Mouse (Mus musculus): ENCODE measurements at regions not wholly inside any gene's neighbourhood (a gene's known extent, or its start where the extent isn't known, plus 50 kb on each side); places are given as distances from the start of the nearest gene placed in this dataset.
"Not testable (repeated sequence)": the region's sequence is repeated elsewhere in the genome, so short reads cannot be mapped to it uniquely, and the experiment has no call there.

DNA sequence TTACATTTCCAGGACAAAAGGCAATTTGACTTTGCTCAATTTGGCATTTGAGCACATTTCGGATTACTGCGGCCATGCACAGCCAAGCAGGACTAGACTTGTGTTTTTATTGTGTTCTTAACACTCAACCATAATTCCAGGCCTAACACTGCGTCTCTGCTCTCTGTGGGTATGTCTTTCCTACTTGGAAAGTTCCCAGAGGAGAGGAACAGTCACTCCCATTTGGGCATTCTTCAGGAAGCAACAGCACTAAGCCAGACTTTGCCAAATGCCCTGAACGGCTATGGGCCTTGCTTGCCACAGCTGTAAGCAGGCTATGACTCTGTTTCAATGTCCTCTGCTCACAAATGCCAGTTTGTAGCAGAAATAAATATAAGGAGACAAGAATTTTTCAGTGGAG lies 56.5 kb upstream of the Pdk3 start:
- H3K4me2 ChIP-seq = no peak overlapping the region
- H3K9me3 ChIP-seq = no peaks in the 10 kb centered on the region
- no peaks in the 10 kb centered on the region for H3K4me1 ChIP-seq
- H3K4me3 ChIP-seq = no peak overlapping the region
- peaks cover 20% of the 10 kb centered on the region for H3K27me3 ChIP-seq
- 78% methylated on average over 4 of the region's 4 CpGs for WGBS
- ATAC-seq (ENCODE audit: insufficient number of reproducible peaks, insufficient read depth, low FRiP score, low TSS enrichment, low read depth) = no peak
- H3K36me3 ChIP-seq = no peaks in the 10 kb centered on the region
- no peak overlapping the region for H3K27ac ChIP-seq
- no peak overlapping the region for H3K9ac ChIP-seq

DNA sequence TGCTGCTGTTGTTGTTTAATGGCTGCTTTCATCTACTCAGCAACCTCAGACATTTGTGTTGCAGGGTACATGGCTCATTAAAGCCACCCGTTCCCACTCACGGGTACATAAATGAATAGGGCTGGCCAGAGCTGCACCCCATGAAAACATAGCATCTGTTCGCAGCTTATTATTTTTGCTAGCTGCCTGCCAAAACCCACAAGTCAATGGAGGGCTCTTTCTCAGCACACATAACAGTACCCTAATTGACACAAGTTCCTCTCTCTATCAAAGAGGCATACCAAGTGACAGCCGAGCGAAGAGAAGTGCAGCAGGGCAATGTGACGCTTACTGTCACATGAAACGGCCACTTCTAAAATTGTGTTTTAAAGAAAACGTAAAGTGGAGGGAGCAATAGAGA lies 57.0 kb upstream of the Pdk3 start:
- peak overlapping the region; percentile 54 for H3K4me2 ChIP-seq

DNA sequence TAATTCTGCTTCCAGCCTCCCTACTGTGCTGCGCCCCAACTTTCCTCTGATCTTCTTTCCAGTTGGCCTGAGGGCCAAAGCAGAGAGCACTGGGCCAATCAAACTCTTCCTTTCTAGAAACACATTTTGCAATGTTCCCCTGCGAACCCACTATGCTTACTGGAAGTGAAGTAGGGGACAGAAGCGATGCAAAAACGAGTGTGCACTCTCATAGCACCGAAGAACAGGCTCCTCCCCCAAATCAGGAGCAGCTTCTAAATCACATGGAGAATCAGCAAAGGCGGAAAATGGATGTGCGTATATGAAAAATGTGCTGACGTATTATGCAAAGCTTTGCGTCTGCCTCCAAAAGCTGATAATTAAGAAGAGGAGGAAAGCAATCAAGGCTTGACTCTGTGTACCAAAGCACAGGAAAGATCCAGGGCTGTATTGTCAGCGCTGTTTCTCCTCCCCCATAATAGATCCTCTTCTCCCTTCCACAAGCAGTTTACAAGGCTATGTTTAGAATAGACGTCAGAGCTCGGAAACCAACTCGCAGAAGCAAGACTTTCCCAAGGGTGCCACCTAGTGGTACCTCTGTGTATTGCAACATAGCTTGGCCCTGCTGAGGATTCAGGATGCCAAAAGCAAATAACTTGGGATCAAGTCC lies 57.5 kb upstream of the Pdk3 start:
- H3K36me3 ChIP-seq = no peaks in the 10 kb centered on the region
- H3K9ac ChIP-seq = peak overlapping the region; percentile 58; the same call in 1 of the 2 replicates
- H3K4me1 ChIP-seq = no peaks in the 10 kb centered on the region
- peaks cover 20% of the 10 kb centered on the region for H3K27me3 ChIP-seq
- H3K9me3 ChIP-seq = no peaks in the 10 kb centered on the region
- WGBS = 32% methylated on average over 13 of the region's 13 CpGs
- H3K4me2 ChIP-seq = peak overlapping the region; percentile 54
- ATAC-seq (ENCODE audit: insufficient number of reproducible peaks, insufficient read depth, low FRiP score, low TSS enrichment, low read depth) = no peak
- peak overlapping the region; percentile 41 for H3K4me3 ChIP-seq
- no peak overlapping the region for H3K27ac ChIP-seq

More for the DNA sequence above, 57.0 kb upstream of the Pdk3 start:
- Histone ChIP-seq H3K9me3 (no peaks in the 10 kb centered on the region), H3K27ac (no peak overlapping the region), H3K36me3 (no peaks in the 10 kb centered on the region), H3K9ac (peak overlapping the region; percentile 58; the same call in 1 of the 2 replicates), H3K4me1 (no peaks in the 10 kb centered on the region), H3K4me3 (peak overlapping the region; percentile 41), H3K27me3 (peaks cover 20% of the 10 kb centered on the region)
- no peak for ATAC-seq (ENCODE audit: insufficient number of reproducible peaks, insufficient read depth, low FRiP score, low TSS enrichment, low read depth)
- WGBS = 66% methylated on average over 8 of the region's 8 CpGs

DNA sequence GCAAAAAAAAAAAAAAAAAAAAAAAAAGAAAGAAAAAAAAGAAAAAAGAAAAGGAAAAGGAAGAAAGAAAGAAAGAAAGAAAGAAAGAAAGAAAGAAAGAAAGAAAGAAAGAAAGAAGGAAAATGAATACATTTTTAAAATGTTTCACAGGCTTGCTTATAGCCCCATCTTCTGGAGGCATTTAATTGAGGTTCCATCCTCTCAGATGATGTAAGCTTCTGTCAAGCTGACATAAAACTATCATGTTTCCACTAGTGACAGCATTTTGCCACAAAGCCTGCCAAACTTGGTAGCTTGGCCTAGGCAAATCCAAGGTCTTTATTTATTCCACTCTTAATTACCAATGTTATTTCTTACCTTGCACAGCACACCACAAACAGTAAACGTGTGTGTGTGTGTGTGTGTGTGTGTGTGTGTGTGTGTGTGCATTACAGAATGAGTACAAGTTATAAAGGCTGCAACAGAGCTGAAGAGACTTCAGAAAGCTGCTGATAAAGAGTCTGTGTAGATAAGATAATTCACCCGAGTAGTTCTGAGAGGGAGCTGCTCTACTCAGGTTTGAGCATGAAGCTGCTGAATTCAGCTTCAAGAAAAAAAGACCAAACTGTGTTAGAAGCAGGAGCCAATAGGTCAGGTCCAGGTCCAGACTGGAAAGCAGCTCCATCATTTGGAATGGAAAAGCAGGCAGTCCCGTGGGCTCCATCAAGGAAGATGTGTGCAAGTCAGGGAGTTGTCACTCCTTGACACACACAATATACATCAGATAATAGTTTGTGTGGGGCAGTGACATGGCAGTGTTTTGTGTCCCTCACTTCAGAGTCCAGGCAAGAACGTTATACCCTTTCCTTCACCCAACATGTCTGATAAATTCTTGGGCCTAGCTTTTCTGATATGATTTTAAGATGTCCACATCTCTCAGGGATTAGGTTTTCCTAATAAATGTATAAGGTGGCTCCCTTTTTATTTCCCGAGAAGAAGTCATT lies 65.1 kb upstream of the Pdk3 start:
- H3K9me3 ChIP-seq = no peaks in the 10 kb centered on the region
- H3K4me2 ChIP-seq = no peak overlapping the region
- ATAC-seq (ENCODE audit: insufficient number of reproducible peaks, insufficient read depth, low FRiP score, low TSS enrichment, low read depth) = no peak
- H3K9ac ChIP-seq = no peak overlapping the region
- H3K4me1 ChIP-seq = no peaks in the 10 kb centered on the region
- WGBS = 61% methylated on average over 5 of the region's 5 CpGs
- H3K36me3 ChIP-seq = no peaks in the 10 kb centered on the region
- no peak overlapping the region for H3K4me3 ChIP-seq
- no peak overlapping the region for H3K27ac ChIP-seq
- H3K27me3 ChIP-seq = peaks cover 13% of the 10 kb centered on the region

DNA sequence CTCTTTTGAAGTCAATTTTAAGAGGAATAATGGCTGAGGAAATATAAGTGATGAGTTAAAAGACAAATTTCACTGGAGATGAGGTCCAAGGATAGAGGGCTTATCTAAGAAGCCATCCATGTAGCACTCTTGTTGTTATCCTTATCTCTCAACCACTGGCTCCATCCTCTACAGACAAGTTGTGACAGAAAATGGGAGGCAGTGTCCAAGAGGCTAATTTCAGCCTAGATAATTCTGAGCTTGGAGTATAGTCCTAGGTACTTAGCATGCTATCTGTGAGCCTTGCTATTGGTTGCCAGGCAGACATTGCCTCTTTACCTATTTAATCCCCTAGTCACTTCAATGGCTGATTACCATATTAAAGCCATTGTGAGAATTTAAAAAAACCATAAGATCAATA lies 65.2 kb upstream of the AU015836 start:
- no peaks in the 10 kb centered on the region for H3K4me1 ChIP-seq
- H3K27ac ChIP-seq = no peak overlapping the region
- peaks cover 10% of the 10 kb centered on the region for H3K27me3 ChIP-seq
- ATAC-seq (ENCODE audit: insufficient number of reproducible peaks, insufficient read depth, low FRiP score, low TSS enrichment, low read depth) = no peak
- H3K9ac ChIP-seq = no peak overlapping the region
- no peak overlapping the region for H3K4me2 ChIP-seq
- no peaks in the 10 kb centered on the region for H3K9me3 ChIP-seq
- H3K4me3 ChIP-seq = no peak overlapping the region
- no peaks in the 10 kb centered on the region for H3K36me3 ChIP-seq

- H3K27ac ChIP-seq = no peak overlapping the region
- H3K4me3 ChIP-seq = no peak overlapping the region
- no peaks in the 10 kb centered on the region for H3K4me1 ChIP-seq
- no peak overlapping the region for H3K9ac ChIP-seq
- no peaks in the 10 kb centered on the region for H3K9me3 ChIP-seq
- H3K4me2 ChIP-seq = no peak overlapping the region
- H3K27me3 ChIP-seq = peaks cover 13% of the 10 kb centered on the region; the same call in 1 of the 2 replicates
- ATAC-seq (ENCODE audit: insufficient number of reproducible peaks, insufficient read depth, low FRiP score, low TSS enrichment, low read depth) = no peak
- 84% methylated on average over 5 of the region's 5 CpGs for WGBS
- H3K36me3 ChIP-seq = no peaks in the 10 kb centered on the region
These were observed 62.9 kb upstream of the AU015836 start for GRCm38 (mm10) chrX:93905531-93905930.

DNA sequence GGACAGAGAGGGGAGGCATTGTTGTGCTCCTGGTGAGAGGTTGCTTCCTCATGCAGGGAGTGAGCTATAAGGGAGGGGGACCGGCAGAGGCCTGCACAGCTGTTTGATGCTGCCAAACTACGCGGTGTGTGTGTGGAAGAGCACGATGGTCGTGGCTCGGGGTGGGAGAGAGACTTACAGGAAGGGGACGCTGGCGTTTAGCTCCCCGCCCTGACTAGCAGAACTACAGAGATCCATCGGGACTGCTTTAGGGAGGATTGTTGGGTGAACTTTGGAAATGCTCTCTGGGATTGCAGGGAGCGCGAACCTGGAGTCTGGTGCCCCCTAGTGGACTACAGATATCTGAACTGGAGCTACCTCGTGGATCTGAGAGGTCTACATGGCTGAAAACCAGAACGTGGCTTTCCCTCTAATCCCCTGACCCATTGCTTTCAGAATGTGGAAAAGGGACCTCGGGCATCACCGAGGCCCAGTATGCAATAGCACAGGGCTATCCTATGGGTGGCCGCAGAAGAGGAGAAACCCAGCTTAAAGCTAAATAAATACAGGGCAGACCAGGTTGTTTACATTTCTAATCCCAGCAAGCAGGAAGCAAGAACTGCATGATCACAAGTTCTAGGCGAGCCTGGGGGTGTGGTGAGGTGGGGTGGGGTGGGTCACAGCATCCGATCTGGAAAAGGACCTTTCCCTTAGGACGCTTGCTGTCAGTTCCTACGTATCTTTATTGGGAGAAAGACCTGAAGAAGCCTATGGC lies 57.2 kb upstream of the AU015836 start:
- no peak overlapping the region for H3K27ac ChIP-seq
- H3K4me3 ChIP-seq = peak overlapping the region; percentile 33
- H3K27me3 ChIP-seq = peaks cover 38% of the 10 kb centered on the region
- H3K36me3 ChIP-seq = no peaks in the 10 kb centered on the region
- ATAC-seq (ENCODE audit: insufficient number of reproducible peaks, insufficient read depth, low FRiP score, low TSS enrichment, low read depth) = 0 out of 2 replicates have a peak, but pooled peaks have one; percentile 26
- 21% methylated on average over 21 of the region's 21 CpGs for WGBS
- H3K4me1 ChIP-seq = no peaks in the 10 kb centered on the region
- peak overlapping the region; percentile 57 for H3K4me2 ChIP-seq
- H3K9ac ChIP-seq = no peak overlapping the region
- no peaks in the 10 kb centered on the region for H3K9me3 ChIP-seq

DNA sequence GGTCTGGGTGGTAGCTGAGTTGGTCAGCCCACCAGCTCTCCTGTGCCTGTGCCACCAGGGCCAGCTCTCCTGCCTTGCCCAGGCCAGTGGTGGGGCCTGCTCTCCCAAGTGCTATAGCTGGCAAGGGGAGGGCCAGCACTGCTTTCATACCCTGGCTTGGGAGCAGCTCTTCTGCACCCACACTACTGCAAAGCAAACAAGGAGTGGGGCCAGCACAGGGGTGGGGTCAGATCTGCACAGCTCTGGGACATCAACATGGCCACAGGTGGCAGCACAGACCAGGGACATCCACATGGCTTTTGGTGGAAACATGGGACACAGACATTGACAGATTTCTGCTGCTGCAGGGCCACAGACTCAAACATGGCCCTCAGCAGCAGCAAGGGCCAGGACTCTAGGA lies 52.9 kb upstream of the AU015836 start:
- ATAC-seq (ENCODE audit: insufficient number of reproducible peaks, insufficient read depth, low FRiP score, low TSS enrichment, low read depth) = no peak
- no peak overlapping the region for H3K4me2 ChIP-seq
- H3K27me3 ChIP-seq = peaks cover 45% of the 10 kb centered on the region
- H3K36me3 ChIP-seq = no peaks in the 10 kb centered on the region
- H3K9me3 ChIP-seq = no peaks in the 10 kb centered on the region
- no peak overlapping the region for H3K27ac ChIP-seq
- no peaks in the 10 kb centered on the region for H3K4me1 ChIP-seq
- no peak overlapping the region for H3K9ac ChIP-seq
- H3K4me3 ChIP-seq = no peak overlapping the region

- not testable (repeated sequence) for H3K27ac ChIP-seq; H3K4me3 ChIP-seq; H3K9ac ChIP-seq; ATAC-seq (ENCODE audit: insufficient number of reproducible peaks, insufficient read depth, low FRiP score, low TSS enrichment, low read depth); H3K4me1 ChIP-seq; H3K36me3 ChIP-seq; H3K9me3 ChIP-seq; H3K4me2 ChIP-seq
- WGBS = 79% methylated on average over 3 of the region's 3 CpGs
- H3K27me3 ChIP-seq = peaks cover 41% of the 10 kb centered on the region
These were observed 51.1 kb upstream of the AU015836 start for GRCm38 (mm10) chrX:93917367-93917766.
